ENCODE assay signal across 26 mouse cellular contexts in the genomic region with DNA sequence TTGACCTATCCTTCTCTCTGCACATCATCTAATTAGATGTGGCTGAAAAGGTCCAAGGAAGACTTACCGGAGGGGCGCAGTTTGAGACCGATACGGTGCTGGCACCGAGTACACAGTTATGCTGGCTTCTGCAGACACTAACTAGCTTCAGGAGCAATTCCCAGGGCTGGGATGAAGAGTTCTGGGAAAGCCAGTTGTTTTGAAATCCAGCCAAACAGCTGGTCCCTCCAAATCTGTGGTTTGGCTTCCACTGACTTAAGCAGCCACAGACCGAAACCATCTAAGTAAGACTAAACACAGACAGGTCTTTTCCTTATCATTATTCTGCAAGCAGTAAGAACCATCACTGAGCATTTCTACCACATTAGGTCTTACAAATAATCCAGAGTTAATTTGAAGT.
A peak's percentile ranks its signal among the peaks of the same experiment; 100 is the strongest.
DNase-seq lines count a peak whose midpoint lies in the region; ATAC-seq and TF ChIP-seq lines count a peak whose summit lies in the region.
"Had no signal": no experiment of that assay in that cellular context is flagged by ENCODE, and none has a peak within 500 bp of the region (broad histone marks: within the 10 kb centered on the region; RNA-seq: fewer than 3 reads in every experiment).

No protein-coding gene starts in this region.

- H3K4me3 ChIP-seq in hindbrain, embryonic 13.5 days, result no peak overlapping the region
- no peak overlapping the region for H3K4me3 ChIP-seq in hindbrain, postnatal 0 days (ENCODE audit: low read length)
- no peak overlapping the region for H3K4me3 ChIP-seq in neural tube, embryonic 15.5 days (replicated peaks)
- H3K4me3 ChIP-seq: embryonic facial prominence, embryonic 13.5 days; forebrain, embryonic 15.5 days; heart, embryonic 13.5 days; intestine, embryonic 15.5 days; left cerebral cortex, adult 2 months; lung, embryonic 15.5 days; midbrain, embryonic 10.5 days; neural tube, embryonic 12.5 days; stomach, embryonic 15.5 days had no signal

- no peaks in the 10 kb centered on the region for H3K27me3 ChIP-seq in hindbrain, embryonic 13.5 days
- no peaks in the 10 kb centered on the region for H3K27me3 ChIP-seq in hindbrain, postnatal 0 days (ENCODE audit: insufficient read depth, low read length)
- H3K27me3 ChIP-seq in neural tube, embryonic 15.5 days (replicated peaks), result no peaks in the 10 kb centered on the region
- H3K27me3 ChIP-seq: CH12.LX; embryonic facial prominence, embryonic 13.5 days; forebrain, embryonic 15.5 days; heart, embryonic 13.5 days; intestine, embryonic 15.5 days; lung, embryonic 15.5 days; neural tube, embryonic 12.5 days; stomach, embryonic 15.5 days had no signal

- H3K4me2 ChIP-seq in hindbrain, embryonic 13.5 days, result no peak overlapping the region
- H3K4me2 ChIP-seq in hindbrain, postnatal 0 days (ENCODE audit: low read depth, low read length), result no peak overlapping the region
- H3K4me2 ChIP-seq in neural tube, embryonic 15.5 days, result no peak overlapping the region
- H3K4me2 ChIP-seq: embryonic facial prominence, embryonic 13.5 days; forebrain, embryonic 15.5 days; heart, embryonic 13.5 days; intestine, embryonic 15.5 days; liver, embryonic 11.5 days; lung, embryonic 15.5 days; neural tube, embryonic 12.5 days; stomach, embryonic 15.5 days had no signal

- WGBS in hindbrain, embryonic 13.5 days, result 91% methylated on average over 6 of the region's 6 CpGs
- 92% methylated on average over 6 of the region's 6 CpGs for WGBS in hindbrain, postnatal 0 days
- WGBS in neural tube, embryonic 15.5 days, result 88% methylated on average over 6 of the region's 6 CpGs

- no peak for TF ChIP-seq CTCF in hindbrain, postnatal 0 days (IDR thresholded peaks at IDR 0.05; ENCODE audit: low read depth)

- no peak for ATAC-seq in hindbrain, embryonic 13.5 days (ENCODE audit: low FRiP score)
- ATAC-seq in hindbrain, postnatal 0 days, result no peak
- no peak for ATAC-seq in neural tube, embryonic 15.5 days (ENCODE audit: low FRiP score)
- ATAC-seq: forebrain, embryonic 15.5 days; intestine, embryonic 15.5 days had no signal

- H3K27ac ChIP-seq in hindbrain, embryonic 13.5 days, result peak overlapping the region; percentile 55; the same call in 1 of the 2 replicates
- H3K27ac ChIP-seq in hindbrain, postnatal 0 days, result no peak overlapping the region
- 0 out of 2 replicates have a peak overlapping the region, but pooled peaks have one; percentile 33 for H3K27ac ChIP-seq in neural tube, embryonic 15.5 days (replicated peaks)
- H3K27ac ChIP-seq: embryonic facial prominence, embryonic 13.5 days; forebrain, embryonic 15.5 days; heart, embryonic 13.5 days; intestine, embryonic 15.5 days; left cerebral cortex, adult 2 months; lung, embryonic 15.5 days; macrophage; midbrain, embryonic 10.5 days; neural tube, embryonic 12.5 days; stomach, embryonic 15.5 days had no signal

- H3K36me3 ChIP-seq in hindbrain, embryonic 13.5 days, result no peaks in the 10 kb centered on the region
- H3K36me3 ChIP-seq in hindbrain, postnatal 0 days (ENCODE audit: insufficient read depth, low read length), result no peaks in the 10 kb centered on the region
- no peaks in the 10 kb centered on the region for H3K36me3 ChIP-seq in neural tube, embryonic 15.5 days
- H3K36me3 ChIP-seq: embryonic facial prominence, embryonic 13.5 days; forebrain, embryonic 15.5 days; heart, embryonic 13.5 days; intestine, embryonic 15.5 days; lung, embryonic 15.5 days; midbrain, embryonic 10.5 days; neural tube, embryonic 12.5 days; stomach, embryonic 15.5 days had no signal

- no peak overlapping the region for H3K9ac ChIP-seq in hindbrain, embryonic 13.5 days
- H3K9ac ChIP-seq in hindbrain, postnatal 0 days (replicated peaks; ENCODE audit: low read length), result no peak overlapping the region
- no peak overlapping the region for H3K9ac ChIP-seq in neural tube, embryonic 15.5 days (replicated peaks)
- H3K9ac ChIP-seq: embryonic facial prominence, embryonic 13.5 days; forebrain, embryonic 15.5 days; heart, embryonic 13.5 days; intestine, embryonic 15.5 days; lung, embryonic 15.5 days; neural tube, embryonic 12.5 days; stomach, embryonic 15.5 days had no signal

- intact Hi-C loops in gastrocnemius, postnatal 14 days (cut with DNase I; ENCODE audit: low total_unique reads), result no loop called here

- H3K4me1 ChIP-seq in hindbrain, embryonic 13.5 days (replicated peaks), result peaks cover 19% of the 10 kb centered on the region
- no peaks in the 10 kb centered on the region for H3K4me1 ChIP-seq in hindbrain, postnatal 0 days (ENCODE audit: insufficient read depth, low read length)
- H3K4me1 ChIP-seq in neural tube, embryonic 15.5 days, result peaks cover 24% of the 10 kb centered on the region
- H3K4me1 ChIP-seq: heart, embryonic 13.5 days; intestine, embryonic 15.5 days; lung, embryonic 15.5 days; stomach, embryonic 15.5 days had no signal

- DNase-seq in gastrocnemius, postnatal 14 days, result peak; percentile 19
- no peak for DNase-seq in gastrocnemius, postnatal 10 days
- DNase-seq in hindbrain, postnatal 0 days (ENCODE audit: low spot score), result no peak
- DNase-seq in lung, postnatal 10 days, result peak; percentile 14
- DNase-seq in lung, adult 18-20 months, result no peak
- DNase-seq: adrenal gland, postnatal 25 days; cerebellum, adult 11 months; cerebellum, postnatal 10 days; layer of hippocampus, adult 9-11 months; left cerebral cortex, postnatal 4 days; right cerebral cortex, postnatal 25 days; thymus, adult 2 months had no signal

- no peaks in the 10 kb centered on the region for H3K9me3 ChIP-seq in hindbrain, embryonic 13.5 days
- no peaks in the 10 kb centered on the region for H3K9me3 ChIP-seq in hindbrain, postnatal 0 days (ENCODE audit: low read length)
- no peaks in the 10 kb centered on the region for H3K9me3 ChIP-seq in neural tube, embryonic 15.5 days (replicated peaks)
- H3K9me3 ChIP-seq: embryonic facial prominence, embryonic 13.5 days; forebrain, embryonic 15.5 days; heart, embryonic 13.5 days; intestine, embryonic 15.5 days; lung, embryonic 15.5 days; midbrain, embryonic 10.5 days; neural tube, embryonic 12.5 days; stomach, embryonic 15.5 days had no signal

Comparison
In these comparisons a context has a peak if more than half of its experiments do, and no peak if none do; other contexts are left out.
1. DNase-seq: peak in gastrocnemius, postnatal 14 days (single experiment) and lung, postnatal 10 days (single experiment); none in gastrocnemius, postnatal 10 days (single experiment), hindbrain, postnatal 0 days (single experiment) and lung, adult 18-20 months (0 of 2).